Mouse (Mus musculus) liver, embryonic 11.5 days (tissue): ENCODE data around the gene Chrna3. TPM values are rescaled to one million over a fixed set of nuclear protein-coding genes. Genes with fewer than 3 reads are reported as not detected.

Experiments used
- ATAC-seq: fragments of 200-750 bp; cut with Nextera tagmentation; replicated peaks from 2 replicates; pipeline ENCODE4 v1.8.0; 2017; ENCODE audit warnings: moderate number of reproducible peaks, mild to moderate bottlenecking, moderate TSS enrichment, moderate library complexity; ENCODE audit not compliant: low FRiP score
- DNase-seq: peaks from one replicate; pipeline ENCODE4 v3.0.0-alpha.2; 2017; ENCODE audit warnings: low spot score
- H3K27ac ChIP-seq: fragments of 300-500 bp; sonication (generic); 2 replicates; pipeline ENCODE4 v1.5.1; 2014; ENCODE audit warnings: mild to moderate bottlenecking, low read depth, low read length, control low read depth
- H3K27me3 ChIP-seq: fragments of 300-500 bp; sonication (generic); replicated peaks from 2 replicates; pipeline ENCODE4 v1.6.1; 2014; ENCODE audit warnings: low read length, mixed read lengths; ENCODE audit not compliant: control insufficient read depth, insufficient read depth
- H3K36me3 ChIP-seq: fragments of 300-500 bp; sonication (generic); 2 replicates; pipeline ENCODE4 v1.6.1; 2014; ENCODE audit warnings: mild to moderate bottlenecking, low read length, moderate library complexity, mixed read lengths; ENCODE audit not compliant: control insufficient read depth, insufficient read depth
- H3K4me1 ChIP-seq: fragments of 300-500 bp; sonication (generic); replicated peaks from 2 replicates; pipeline ENCODE4 v1.6.1; 2014; ENCODE audit warnings: low read length, mixed read lengths; ENCODE audit not compliant: control insufficient read depth, insufficient read depth
- H3K4me2 ChIP-seq: fragments of 300-500 bp; sonication (generic); 2 replicates; pipeline ENCODE4 v1.6.1; 2014; ENCODE audit warnings: mild to moderate bottlenecking, control low read depth, moderate library complexity
- H3K4me3 ChIP-seq: fragments of 300-500 bp; sonication (generic); 2 replicates; pipeline ENCODE4 v1.5.1; 2014; ENCODE audit warnings: low read depth, low read length, control low read depth
- H3K9ac ChIP-seq: fragments of 300-500 bp; sonication (generic); 2 replicates; pipeline ENCODE4 v1.6.1; 2014; ENCODE audit warnings: low read depth, low read length, control low read depth
- H3K9me3 ChIP-seq: fragments of 300-500 bp; sonication (generic); 2 replicates; pipeline ENCODE4 v1.6.1; 2016; ENCODE audit warnings: low read length, inconsistent platforms, mixed read lengths; ENCODE audit not compliant: control insufficient read depth
- WGBS: fragments of 180-500 bp; shearing (Covaris S2); extraction: QIAGEN DNeasy Blood & Tissue Kit; methylation state at CpG from one replicate; pipeline ENCODE4 v1.1.7; 2014; 5-methylcytosine and 5-hydroxymethylcytosine counted together
- polyA plus RNA-seq: library from polyadenylated mRNA; unstranded; fragments of >200 nt; fragmentation: Nextera tagmentation; extraction: Ambion mirVana; gene quantifications from 2 replicates; pipeline ENCODE4 v1.2.1, GENCODE M21; 2014

Gene Chrna3
- polyA plus RNA-seq, 1 experiment from 2014 or later, result 0.18 TPM

DNA sequence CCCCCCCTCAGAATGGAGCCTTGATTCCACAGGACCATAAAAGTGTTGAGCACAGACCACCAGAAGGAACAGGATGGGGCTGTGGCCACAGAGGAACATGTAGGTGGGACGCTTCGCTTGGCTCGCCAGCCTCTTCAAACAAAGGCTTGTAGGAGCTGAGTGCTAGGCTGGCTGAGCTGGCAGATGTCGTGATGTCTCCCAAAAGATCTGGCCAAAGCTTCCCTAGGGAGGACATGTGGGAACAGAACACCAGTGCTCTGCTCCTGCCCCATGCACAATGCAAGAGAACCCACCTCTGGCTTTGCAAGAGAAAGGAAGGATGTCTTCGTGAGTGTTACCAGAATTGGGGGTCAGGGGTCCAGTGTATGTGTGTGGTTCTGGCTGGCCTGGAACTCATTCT is 3.0 kb downstream of the Chrna3 start:
- no peak for DNase-seq
- 80% methylated on average over 5 of the region's 5 CpGs for WGBS
- peaks cover 39% of the 10 kb centered on the region for H3K27me3 ChIP-seq
- H3K9ac ChIP-seq, result no peak overlapping the region
- peaks cover 3% of the 10 kb centered on the region; the same call in 1 of the 2 replicates for H3K4me1 ChIP-seq
- no peak for ATAC-seq
- no peak overlapping the region for H3K4me2 ChIP-seq
- H3K36me3 ChIP-seq, result no peaks in the 10 kb centered on the region
- no peak overlapping the region for H3K27ac ChIP-seq
- no peak overlapping the region for H3K4me3 ChIP-seq
- no peaks in the 10 kb centered on the region for H3K9me3 ChIP-seq

DNA sequence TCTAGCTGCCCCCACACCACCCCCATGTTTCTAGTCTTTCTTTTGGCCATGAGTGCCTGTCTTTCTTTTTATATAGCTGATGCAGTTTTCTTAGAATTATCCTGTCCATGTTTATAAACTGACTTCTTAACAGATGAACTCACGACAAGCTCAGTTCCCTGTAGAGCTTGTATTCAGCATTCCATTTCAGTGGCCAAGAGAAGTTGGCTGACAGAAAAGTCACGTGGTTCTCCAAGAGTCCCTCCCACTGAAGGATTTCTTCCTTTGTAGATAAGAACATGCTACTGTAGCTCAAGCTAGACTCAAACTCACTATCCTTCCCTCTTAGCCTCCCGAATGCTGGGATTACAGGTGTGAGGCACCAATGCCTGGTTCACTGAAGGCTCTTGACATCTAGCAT is 9.4 kb downstream of the Chrna3 start:
- no peak overlapping the region for H3K27ac ChIP-seq
- H3K9ac ChIP-seq, result no peak overlapping the region
- H3K36me3 ChIP-seq, result no peaks in the 10 kb centered on the region
- 77% methylated on average over 3 of the region's 3 CpGs for WGBS
- no peaks in the 10 kb centered on the region for H3K27me3 ChIP-seq
- no peaks in the 10 kb centered on the region for H3K9me3 ChIP-seq
- DNase-seq (no peak), ATAC-seq (no peak)
- no peak overlapping the region for H3K4me3 ChIP-seq
- no peaks in the 10 kb centered on the region for H3K4me1 ChIP-seq
- no peak overlapping the region for H3K4me2 ChIP-seq

DNA sequence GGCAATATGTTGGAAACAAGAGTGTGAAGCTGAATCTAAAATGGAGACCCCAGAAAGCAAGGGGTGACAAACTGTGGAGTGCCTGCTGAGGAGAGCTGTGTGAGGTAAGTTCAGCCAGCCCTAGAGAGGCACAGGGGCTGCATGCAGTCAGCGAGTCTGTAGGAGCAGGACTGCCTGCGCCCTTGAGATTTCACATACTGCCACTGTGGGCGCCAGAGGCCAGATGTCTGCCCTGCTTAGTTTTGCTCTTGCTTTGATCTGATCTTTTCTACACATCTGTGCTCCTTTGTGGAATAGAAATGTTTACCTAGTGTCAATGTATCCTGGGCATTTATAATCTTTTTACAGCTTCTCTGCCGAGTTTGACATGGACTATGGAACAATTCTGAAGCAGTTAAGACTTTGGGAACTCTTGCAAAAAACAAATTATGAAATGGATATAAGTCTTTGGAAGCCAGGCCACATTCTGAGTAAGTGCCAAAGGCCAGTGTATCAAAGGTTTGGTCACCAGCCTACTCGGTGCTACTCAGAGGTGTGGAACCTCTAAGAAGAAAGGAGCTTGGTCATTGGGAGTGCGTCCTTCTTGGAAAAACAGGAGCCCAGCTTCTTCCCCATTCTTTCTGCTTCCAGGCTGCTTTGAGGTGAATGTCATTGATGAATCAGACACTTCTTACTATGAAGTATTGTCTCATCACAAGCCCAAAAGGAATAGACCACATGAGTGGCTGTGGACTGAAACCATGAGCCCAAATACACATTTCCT is 15.6 kb downstream of the Chrna3 start:
- Histone ChIP-seq H3K27me3 (no peaks in the 10 kb centered on the region), H3K27ac (no peak overlapping the region), H3K9ac (no peak overlapping the region), H3K4me1 (no peaks in the 10 kb centered on the region), H3K36me3 (no peaks in the 10 kb centered on the region), H3K4me2 (no peak overlapping the region), H3K9me3 (no peaks in the 10 kb centered on the region), H3K4me3 (no peak overlapping the region)
- WGBS, result 47% methylated on average over 6 of the region's 6 CpGs
- ATAC-seq (no peak), DNase-seq (no peak)

DNA sequence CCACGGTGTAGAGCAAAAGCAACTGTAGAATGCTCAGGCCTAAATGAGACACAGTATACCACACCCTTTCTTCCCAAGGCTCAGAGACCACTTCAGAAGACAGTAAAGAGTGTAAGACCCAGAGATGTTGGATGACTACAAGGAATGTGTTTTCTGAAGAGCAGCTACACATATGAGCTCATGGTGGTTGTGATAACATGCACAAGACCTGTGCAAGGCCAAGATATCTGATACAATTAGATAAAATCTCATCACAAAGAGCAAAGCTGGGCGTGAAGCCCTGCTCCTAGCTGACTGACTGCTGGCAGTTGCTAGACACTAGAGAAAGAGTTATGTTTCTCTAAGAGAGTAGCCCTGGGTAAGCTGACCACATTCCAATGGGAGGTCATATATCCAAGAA is 16.7 kb downstream of the Chrna3 start:
- ATAC-seq, result no peak
- H3K9me3 ChIP-seq, result no peaks in the 10 kb centered on the region
- WGBS, result 56% methylated on average over 2 of the region's 2 CpGs
- DNase-seq, result no peak
- H3K9ac ChIP-seq, result no peak overlapping the region
- H3K27me3 ChIP-seq, result no peaks in the 10 kb centered on the region
- H3K36me3 ChIP-seq, result no peaks in the 10 kb centered on the region
- no peak overlapping the region for H3K4me2 ChIP-seq
- H3K27ac ChIP-seq, result no peak overlapping the region
- no peak overlapping the region for H3K4me3 ChIP-seq
- H3K4me1 ChIP-seq, result no peaks in the 10 kb centered on the region

DNA sequence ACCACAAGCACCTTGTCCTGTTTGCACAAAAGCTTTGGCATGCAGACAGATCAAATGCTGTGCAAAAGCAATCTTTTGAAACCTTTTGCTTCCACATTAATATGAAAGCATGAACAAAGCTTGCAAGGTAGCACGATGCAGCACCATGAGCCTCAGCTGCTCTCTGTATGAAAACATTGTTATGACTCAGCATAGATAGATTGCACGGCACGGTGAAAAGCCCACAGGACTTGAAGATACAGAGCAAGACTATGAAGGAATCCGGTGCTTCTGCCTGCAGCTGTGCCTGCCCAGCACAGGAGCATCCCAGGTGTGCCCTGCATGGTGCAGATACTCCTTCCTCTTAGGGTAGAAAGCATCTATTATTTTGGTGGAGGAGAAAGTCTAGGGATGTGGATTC is 22.8 kb downstream of the Chrna3 start:
- H3K4me1 ChIP-seq, result no peaks in the 10 kb centered on the region
- H3K9me3 ChIP-seq, result no peaks in the 10 kb centered on the region
- H3K4me2 ChIP-seq, result no peak overlapping the region
- ATAC-seq (no peak), DNase-seq (no peak)
- H3K9ac ChIP-seq, result no peak overlapping the region
- H3K27ac ChIP-seq, result no peak overlapping the region
- H3K36me3 ChIP-seq, result no peaks in the 10 kb centered on the region
- WGBS, result 63% methylated on average over 4 of the region's 4 CpGs
- no peak overlapping the region for H3K4me3 ChIP-seq
- H3K27me3 ChIP-seq, result 0 out of 2 replicates have a peak, but pooled peaks cover 4% of the 10 kb centered on the region

DNA sequence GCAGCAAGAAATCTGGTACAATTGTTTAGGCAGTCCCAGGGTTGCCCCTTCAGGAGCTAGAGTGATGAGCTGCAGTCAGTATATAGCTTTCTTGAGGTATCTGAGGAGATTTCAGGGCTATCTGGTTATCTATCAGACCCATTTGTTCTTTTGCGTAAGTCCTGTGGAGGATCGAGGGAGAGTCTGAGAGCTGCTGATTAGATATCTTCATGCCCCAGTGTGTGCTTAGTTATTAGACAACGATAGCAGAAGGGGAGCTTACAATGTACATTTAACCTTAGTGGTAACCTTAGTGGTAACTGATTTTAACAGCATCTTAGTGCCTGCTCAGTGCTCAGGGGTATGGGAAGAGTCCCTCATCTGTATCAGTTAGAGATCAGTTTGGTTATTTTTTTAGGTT is 30.7 kb downstream of the Chrna3 start:
- DNase-seq, result no peak
- 24% methylated on average over 3 of the region's 3 CpGs for WGBS
- Histone ChIP-seq H3K4me1 (no peaks in the 10 kb centered on the region), H3K4me3 (no peak overlapping the region), H3K27ac (no peak overlapping the region), H3K9me3 (no peaks in the 10 kb centered on the region), H3K9ac (no peak overlapping the region), H3K4me2 (no peak overlapping the region), H3K36me3 (no peaks in the 10 kb centered on the region), H3K27me3 (peaks cover 2% of the 10 kb centered on the region; the same call in 1 of the 2 replicates)
- peak; percentile 71 for ATAC-seq

DNA sequence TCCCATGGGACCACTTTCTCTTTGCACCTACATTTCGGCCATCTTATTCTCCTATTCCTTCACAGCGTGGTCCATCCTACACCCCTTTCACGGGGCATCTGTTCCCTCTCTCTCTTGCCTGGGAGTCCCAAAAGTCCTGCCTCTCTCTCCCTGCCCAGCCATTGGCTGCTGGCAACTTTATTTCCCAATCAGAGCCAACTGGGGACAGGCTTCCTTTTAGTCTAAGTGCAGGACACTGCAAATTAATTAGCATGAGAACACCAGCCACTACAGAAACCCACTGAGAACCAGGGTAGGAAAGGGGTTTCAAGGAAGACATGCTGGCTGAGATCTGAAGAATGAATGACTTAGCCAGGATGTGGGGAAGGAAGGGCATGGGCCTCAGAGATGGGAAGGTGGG is 32.0 kb downstream of the Chrna3 start:
- Histone ChIP-seq H3K9me3 (no peaks in the 10 kb centered on the region), H3K4me3 (no peak overlapping the region), H3K36me3 (no peaks in the 10 kb centered on the region), H3K27ac (no peak overlapping the region), H3K9ac (no peak overlapping the region), H3K4me1 (no peaks in the 10 kb centered on the region), H3K27me3 (no peaks in the 10 kb centered on the region; the same call in 1 of the 2 replicates), H3K4me2 (no peak overlapping the region)
- 59% methylated on average over 3 of the region's 3 CpGs for WGBS
- DNase-seq (no peak), ATAC-seq (no peak)

DNA sequence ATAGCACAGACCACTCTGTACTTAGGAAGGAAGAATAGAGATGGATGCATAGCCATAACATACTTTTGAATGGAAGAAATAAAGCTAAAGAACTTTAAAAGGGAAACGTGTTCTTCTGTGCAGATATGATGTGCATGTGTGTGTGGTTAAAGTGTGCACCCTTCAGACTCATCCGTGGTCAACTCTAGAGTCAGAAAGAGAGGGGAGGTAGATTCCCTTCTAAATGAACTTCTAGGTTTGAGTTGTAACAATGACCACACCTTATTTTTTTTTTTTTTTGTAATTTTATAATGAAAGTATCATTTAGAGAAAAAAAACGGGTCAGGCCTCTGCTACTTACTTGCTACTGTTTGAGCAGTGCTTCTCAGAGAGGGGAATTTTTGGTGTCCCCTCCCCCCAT is 36.0 kb downstream of the Chrna3 start:
- Histone ChIP-seq H3K4me1 (no peaks in the 10 kb centered on the region), H3K4me3 (no peak overlapping the region), H3K27me3 (no peaks in the 10 kb centered on the region; the same call in 1 of the 2 replicates), H3K9me3 (no peaks in the 10 kb centered on the region), H3K4me2 (no peak overlapping the region), H3K27ac (no peak overlapping the region), H3K36me3 (no peaks in the 10 kb centered on the region), H3K9ac (no peak overlapping the region)
- DNase-seq, result no peak
- no peak for ATAC-seq
- WGBS, result 67% methylated on average over 3 of the region's 3 CpGs

DNA sequence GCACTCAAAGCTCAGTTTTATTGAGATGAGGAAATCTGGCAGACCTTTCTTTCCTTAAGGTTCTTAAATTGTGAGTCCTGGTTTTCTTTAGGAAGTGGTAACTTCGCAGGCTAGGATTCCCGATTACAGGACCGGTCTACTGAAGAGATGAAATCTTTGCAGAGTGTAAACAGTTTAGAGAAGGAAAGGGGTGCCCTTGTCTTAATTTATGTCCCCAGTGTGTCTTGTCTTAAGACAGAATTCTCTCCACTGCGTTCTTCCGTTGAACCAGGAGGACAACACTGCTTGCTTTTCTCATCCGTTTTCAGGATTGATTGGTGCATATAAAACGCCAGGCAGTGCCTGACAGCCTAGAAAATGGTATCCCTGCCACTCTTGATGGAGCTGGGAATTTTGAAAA is 44.0 kb downstream of the Chrna3 start:
- peaks cover 40% of the 10 kb centered on the region for H3K27me3 ChIP-seq
- no peaks in the 10 kb centered on the region for H3K9me3 ChIP-seq
- no peak overlapping the region for H3K27ac ChIP-seq
- no peaks in the 10 kb centered on the region for H3K36me3 ChIP-seq
- H3K9ac ChIP-seq, result no peak overlapping the region
- WGBS, result 12% methylated on average over 7 of the region's 7 CpGs
- H3K4me3 ChIP-seq, result no peak overlapping the region
- no peak for DNase-seq
- H3K4me2 ChIP-seq, result no peak overlapping the region; the same call in 1 of the 2 replicates
- no peaks in the 10 kb centered on the region for H3K4me1 ChIP-seq
- no peak for ATAC-seq
